Mouse (Mus musculus): ENCODE data around the gene Peak1.

GRCm38 (mm10) chr9:56339426-56340195, 78.3 kb downstream of the Peak1 start:
- TF ChIP-seq CTCF (IDR thresholded peaks at IDR 0.05; ENCODE audit: extremely low read depth, insufficient read depth, low read length): no peak
- TF ChIP-seq POLR2A (IDR thresholded peaks at IDR 0.05; ENCODE audit: extremely low read depth, insufficient read depth, low read length): no peak
